Mouse (Mus musculus): Measurements from ENCODE around the gene Prpf4. TPM values are rescaled to one million over a fixed set of nuclear protein-coding genes. Genes with fewer than 3 reads are reported as not detected.

Prpf4 gene
- polyA plus RNA-seq (2014; fragmentation: Nextera tagmentation; extraction: Ambion mirVana): 31.8 and 31.9 TPM in 2 replicates

GRCm38 (mm10) chr4:62408601-62409282 lies at the start of gene Prpf4, which contains the start of gene Cdc26:
Prpf4 (plus strand) TSS chr4:62408797.
Cdc26 (minus strand) TSS chr4:62408642.
- ATAC-seq (replicated peaks; ENCODE audit: insufficient number of reproducible peaks, low FRiP score, low TSS enrichment, low read depth) (peak; percentile 98), DNase-seq (ENCODE audit: low spot score) (peak; percentile 100)
- Histone ChIP-seq H3K4me2 (ENCODE audit: low read depth, low read length) (peak within 1 kb of the TSS; percentile 74), H3K4me3 (ENCODE audit: low read depth, low read length) (peak within 1 kb of the TSS; percentile 70), H3K4me1 (ENCODE audit: control insufficient read depth, insufficient read depth, low read length) (no peaks in the 10 kb centered on the region; the same call in 1 of the 2 replicates), H3K9me3 (replicated peaks; ENCODE audit: control insufficient read depth, low read length) (no peaks in the 10 kb centered on the region), H3K27me3 (ENCODE audit: control insufficient read depth, insufficient read depth, low read length) (no peaks in the 10 kb centered on the region), H3K27ac (replicated peaks; ENCODE audit: low read depth, low read length) (peak within 1 kb of the TSS; percentile 63), H3K36me3 (replicated peaks; ENCODE audit: control insufficient read depth, insufficient read depth, low read depth, low read length) (no peaks in the 10 kb centered on the region; the same call in none of the 2 replicates), H3K9ac (replicated peaks; ENCODE audit: low read length) (peak within 1 kb of the TSS; percentile 84)
- under 1% methylated on average over 39 of the region's 39 CpGs for WGBS

GRCm38 (mm10) chr4:62359256-62359775 lies 49.3 kb upstream of the Prpf4 start:
- H3K9me3 ChIP-seq (replicated peaks; ENCODE audit: control insufficient read depth, low read length): no peaks in the 10 kb centered on the region
- H3K4me2 ChIP-seq (ENCODE audit: low read depth, low read length): peak overlapping the region; percentile 69
- H3K4me3 ChIP-seq (ENCODE audit: low read depth, low read length): peak overlapping the region; percentile 74
- no peaks in the 10 kb centered on the region for H3K36me3 ChIP-seq (replicated peaks; ENCODE audit: control insufficient read depth, insufficient read depth, low read depth, low read length)
- H3K27me3 ChIP-seq (ENCODE audit: control insufficient read depth, insufficient read depth, low read length): no peaks in the 10 kb centered on the region
- DNase-seq (ENCODE audit: low spot score) (no peak), ATAC-seq (replicated peaks; ENCODE audit: insufficient number of reproducible peaks, low FRiP score, low TSS enrichment, low read depth) (no peak)
- peak overlapping the region; percentile 71; the same call in 1 of the 2 replicates for H3K9ac ChIP-seq (replicated peaks; ENCODE audit: low read length)
- H3K27ac ChIP-seq (replicated peaks; ENCODE audit: low read depth, low read length): no peak overlapping the region
- 52% methylated on average over 7 of the region's 7 CpGs for WGBS
- H3K4me1 ChIP-seq (ENCODE audit: control insufficient read depth, insufficient read depth, low read length): no peaks in the 10 kb centered on the region

- ATAC-seq (replicated peaks; ENCODE audit: insufficient number of reproducible peaks, low FRiP score, low TSS enrichment, low read depth) (peak; percentile 100), DNase-seq (ENCODE audit: low spot score) (peak; percentile 98)
- H3K4me1 ChIP-seq (ENCODE audit: control insufficient read depth, insufficient read depth, low read length): no peaks in the 10 kb centered on the region
- peak within 1 kb of the TSS; percentile 15; the same call in 1 of the 2 replicates for H3K27ac ChIP-seq (replicated peaks; ENCODE audit: low read depth, low read length)
- peak within 1 kb of the TSS; percentile 74 for H3K4me3 ChIP-seq (ENCODE audit: low read depth, low read length)
- peak within 1 kb of the TSS; percentile 71 for H3K9ac ChIP-seq (replicated peaks; ENCODE audit: low read length)
- peak within 1 kb of the TSS; percentile 69 for H3K4me2 ChIP-seq (ENCODE audit: low read depth, low read length)
- WGBS: 0% methylated on average over 51 of the region's 51 CpGs
- H3K27me3 ChIP-seq (ENCODE audit: control insufficient read depth, insufficient read depth, low read length): no peaks in the 10 kb centered on the region
- H3K9me3 ChIP-seq (replicated peaks; ENCODE audit: control insufficient read depth, low read length): no peaks in the 10 kb centered on the region
- no peaks in the 10 kb centered on the region for H3K36me3 ChIP-seq (replicated peaks; ENCODE audit: control insufficient read depth, insufficient read depth, low read depth, low read length)
Measured at GRCm38 (mm10) chr4:62360088-62360804, 48.4 kb upstream of the Prpf4 start, which contains the start of the genes Fkbp15 and Slc31a1. Fkbp15 (minus strand) TSS chr4:62360548. Slc31a1 (plus strand) TSS chr4:62360727.

DNA sequence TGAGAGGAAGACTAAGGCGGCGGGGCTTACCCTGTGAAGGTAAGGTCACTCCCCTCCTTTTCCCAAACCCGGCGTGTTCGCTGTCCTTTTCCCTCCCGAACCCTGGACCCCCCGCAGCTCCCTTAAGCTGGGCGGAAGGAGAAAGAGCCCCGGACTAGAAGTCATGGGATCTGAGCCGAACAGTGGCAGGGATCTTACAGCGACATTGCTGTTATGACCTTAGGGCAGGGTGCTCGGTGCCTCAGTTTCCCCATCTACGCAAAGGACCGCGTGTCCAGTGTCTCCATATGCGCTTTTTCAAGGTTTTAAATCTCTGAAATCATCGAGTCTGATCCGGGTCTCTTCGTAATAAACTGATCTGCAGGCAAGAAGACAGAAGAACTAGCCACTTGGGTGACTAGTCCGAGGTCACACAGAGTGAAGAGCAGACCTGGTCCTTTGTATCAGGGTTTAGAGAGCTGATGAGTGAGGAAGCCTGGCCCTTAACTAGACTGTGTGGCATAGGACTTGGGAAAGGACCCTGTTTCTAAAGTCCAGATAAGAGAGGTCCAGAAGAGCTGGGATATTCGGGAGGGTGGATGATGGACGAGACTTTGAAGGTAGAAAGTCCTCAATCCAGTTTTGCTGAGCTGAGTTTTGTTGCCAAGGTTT lies 47.7 kb upstream of the Prpf4 start:
- ATAC-seq (replicated peaks; ENCODE audit: insufficient number of reproducible peaks, low FRiP score, low TSS enrichment, low read depth) (peak; percentile 5; the same call in 1 of the 2 replicates), DNase-seq (ENCODE audit: low spot score) (no peak)

DNA sequence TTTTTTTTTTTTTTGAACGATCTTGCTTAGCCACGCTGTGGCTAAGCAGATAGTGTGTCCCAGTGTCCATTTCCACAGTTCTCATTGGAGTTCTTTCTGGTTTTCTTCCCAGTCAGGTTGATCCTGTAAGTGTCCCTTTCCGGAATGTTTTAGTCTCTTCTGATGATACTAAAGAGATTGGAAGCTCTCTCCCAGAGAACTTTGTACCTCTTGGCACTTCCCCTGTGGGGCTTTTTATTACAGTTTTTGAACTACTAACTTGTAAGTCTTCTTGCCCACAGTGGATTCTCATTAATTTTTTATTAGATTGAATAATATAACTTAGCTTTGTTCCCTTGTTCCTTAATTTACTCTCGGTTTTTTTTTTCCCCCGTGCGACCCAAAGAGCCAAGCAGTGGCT lies 47.0 kb upstream of the Prpf4 start:
- 62% methylated on average over 6 of the region's 6 CpGs for WGBS
- H3K36me3 ChIP-seq (replicated peaks; ENCODE audit: control insufficient read depth, insufficient read depth, low read depth, low read length): no peaks in the 10 kb centered on the region
- H3K4me3 ChIP-seq (ENCODE audit: low read depth, low read length): peak overlapping the region; percentile 74
- ATAC-seq (replicated peaks; ENCODE audit: insufficient number of reproducible peaks, low FRiP score, low TSS enrichment, low read depth) (no peak), DNase-seq (ENCODE audit: low spot score) (no peak)
- peak overlapping the region; percentile 65 for H3K9ac ChIP-seq (replicated peaks; ENCODE audit: low read length)
- no peaks in the 10 kb centered on the region for H3K4me1 ChIP-seq (ENCODE audit: control insufficient read depth, insufficient read depth, low read length)
- H3K4me2 ChIP-seq (ENCODE audit: low read depth, low read length): peak overlapping the region; percentile 55
- H3K27me3 ChIP-seq (ENCODE audit: control insufficient read depth, insufficient read depth, low read length): no peaks in the 10 kb centered on the region
- H3K9me3 ChIP-seq (replicated peaks; ENCODE audit: control insufficient read depth, low read length): no peaks in the 10 kb centered on the region
- H3K27ac ChIP-seq (replicated peaks; ENCODE audit: low read depth, low read length): no peak overlapping the region

More for the DNA sequence above, 47.7 kb upstream of the Prpf4 start:
- H3K27me3 ChIP-seq (ENCODE audit: control insufficient read depth, insufficient read depth, low read length): no peaks in the 10 kb centered on the region
- H3K4me1 ChIP-seq (ENCODE audit: control insufficient read depth, insufficient read depth, low read length): no peaks in the 10 kb centered on the region
- no peaks in the 10 kb centered on the region for H3K36me3 ChIP-seq (replicated peaks; ENCODE audit: control insufficient read depth, insufficient read depth, low read depth, low read length)
- H3K9ac ChIP-seq (replicated peaks; ENCODE audit: low read length): peak overlapping the region; percentile 65
- peak overlapping the region; percentile 55 for H3K4me2 ChIP-seq (ENCODE audit: low read depth, low read length)
- no peaks in the 10 kb centered on the region for H3K9me3 ChIP-seq (replicated peaks; ENCODE audit: control insufficient read depth, low read length)
- H3K4me3 ChIP-seq (ENCODE audit: low read depth, low read length): peak overlapping the region; percentile 74
- no peak overlapping the region for H3K27ac ChIP-seq (replicated peaks; ENCODE audit: low read depth, low read length)
- under 1% methylated on average over 21 of the region's 22 CpGs for WGBS

DNA sequence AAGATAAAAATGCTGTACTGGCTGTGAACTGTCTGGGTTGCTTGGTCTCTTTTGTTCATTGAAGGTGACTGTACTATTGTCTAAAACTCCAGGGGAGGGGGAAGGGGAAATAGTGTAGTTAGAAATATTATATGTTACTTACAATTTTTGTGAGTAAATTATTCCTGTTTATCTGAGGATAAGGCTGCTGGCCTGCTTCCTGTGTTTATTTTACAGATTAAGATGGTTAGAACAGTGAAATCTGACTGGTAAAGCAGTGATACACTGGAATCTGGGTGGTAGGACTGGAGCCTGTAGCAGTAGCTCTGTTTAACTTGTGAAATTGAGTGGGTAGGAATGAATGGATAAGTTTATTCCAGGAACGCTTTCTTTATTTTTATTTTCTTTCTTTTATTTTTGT lies 46.6 kb upstream of the Prpf4 start:
- Histone ChIP-seq H3K9me3 (replicated peaks; ENCODE audit: control insufficient read depth, low read length) (no peaks in the 10 kb centered on the region), H3K4me3 (ENCODE audit: low read depth, low read length) (no peak overlapping the region), H3K9ac (replicated peaks; ENCODE audit: low read length) (no peak overlapping the region), H3K4me2 (ENCODE audit: low read depth, low read length) (no peak overlapping the region), H3K36me3 (replicated peaks; ENCODE audit: control insufficient read depth, insufficient read depth, low read depth, low read length) (no peaks in the 10 kb centered on the region), H3K27ac (replicated peaks; ENCODE audit: low read depth, low read length) (no peak overlapping the region), H3K27me3 (ENCODE audit: control insufficient read depth, insufficient read depth, low read length) (no peaks in the 10 kb centered on the region), H3K4me1 (ENCODE audit: control insufficient read depth, insufficient read depth, low read length) (no peaks in the 10 kb centered on the region)
- 86% methylated on average over 1 of the region's 1 CpGs for WGBS
- ATAC-seq (replicated peaks; ENCODE audit: insufficient number of reproducible peaks, low FRiP score, low TSS enrichment, low read depth) (no peak), DNase-seq (ENCODE audit: low spot score) (no peak)

GRCm38 (mm10) chr4:62362437-62362836 lies 46.2 kb upstream of the Prpf4 start:
- WGBS: 93% methylated on average over 2 of the region's 2 CpGs
- ATAC-seq (replicated peaks; ENCODE audit: insufficient number of reproducible peaks, low FRiP score, low TSS enrichment, low read depth): no peak

More at GRCm38 (mm10) chr4:62362437-62362836, 46.2 kb upstream of the Prpf4 start:
- Histone ChIP-seq H3K4me3 (ENCODE audit: low read depth, low read length) (no peak overlapping the region), H3K36me3 (replicated peaks; ENCODE audit: control insufficient read depth, insufficient read depth, low read depth, low read length) (no peaks in the 10 kb centered on the region), H3K4me2 (ENCODE audit: low read depth, low read length) (no peak overlapping the region), H3K9ac (replicated peaks; ENCODE audit: low read length) (no peak overlapping the region), H3K27ac (replicated peaks; ENCODE audit: low read depth, low read length) (no peak overlapping the region), H3K27me3 (ENCODE audit: control insufficient read depth, insufficient read depth, low read length) (no peaks in the 10 kb centered on the region), H3K4me1 (ENCODE audit: control insufficient read depth, insufficient read depth, low read length) (no peaks in the 10 kb centered on the region), H3K9me3 (replicated peaks; ENCODE audit: control insufficient read depth, low read length) (no peaks in the 10 kb centered on the region)
- no peak for DNase-seq (ENCODE audit: low spot score)
